Mouse (Mus musculus) olfactory bulb, adult 2 months (tissue): ENCODE measurements around the gene Hist1h2ai.

Source experiments
- CTCF ChIP-seq: fragments of 200-500 bp; IDR thresholded peaks from 2 replicates; pipeline ENCODE4 v1.5.1; 2012; ENCODE audit warnings: low read depth, mild to moderate bottlenecking, low read length, moderate library complexity; ENCODE audit not compliant: insufficient read depth
- POLR2A ChIP-seq: fragments of 200-500 bp; IDR thresholded peaks from 2 replicates; pipeline ENCODE4 v1.6.1; 2012; ENCODE audit warnings: mild to moderate bottlenecking, low read depth, low read length, moderate library complexity; ENCODE audit not compliant: insufficient read depth

- TF ChIP-seq CTCF (no peak), POLR2A (no peak)
Measured at GRCm38 (mm10) chr13:21745006-21745405, 28.8 kb downstream of the Hist1h2ai start.
